Mouse (Mus musculus): ENCODE measurements around the gene Tatdn2.

- TF ChIP-seq EP300 (IDR thresholded peaks at IDR 0.05) (no peak), CTCF (IDR thresholded peaks at IDR 0.05) (no peak)
Measured at GRCm38 (mm10) chr6:113737318-113738046, 40.6 kb downstream of the Tatdn2 start.
